Mouse (Mus musculus): ENCODE measurements around the gene Ifit2. TPM values are rescaled to one million over a fixed set of nuclear protein-coding genes. Genes with fewer than 3 reads are reported as not detected.

Gene Ifit2
- polyA plus RNA-seq (2014; fragmentation: Nextera tagmentation; extraction: Ambion mirVana): 12.2 and 12.5 TPM in 2 replicates

GRCm38 (mm10) chr19:34550534-34551223 is at the start of gene Ifit2:
TSS of gene Ifit2 (plus strand) at chr19:34550694.
- peak; percentile 85 for DNase-seq (ENCODE audit: low spot score)
- no peaks in the 10 kb centered on the region for H3K9me3 ChIP-seq (replicated peaks; ENCODE audit: control insufficient read depth, low read length)
- H3K27ac ChIP-seq (replicated peaks; ENCODE audit: low read depth, low read length): no peak within 1 kb of the TSS
- H3K9ac ChIP-seq (replicated peaks; ENCODE audit: low read length): peak within 1 kb of the TSS; percentile 49
- no peaks in the 10 kb centered on the region for H3K36me3 ChIP-seq (replicated peaks; ENCODE audit: control insufficient read depth, insufficient read depth, low read depth, low read length)
- H3K4me2 ChIP-seq (ENCODE audit: low read depth, low read length): peak within 1 kb of the TSS; percentile 51
- H3K27me3 ChIP-seq (ENCODE audit: control insufficient read depth, insufficient read depth, low read length): no peaks in the 10 kb centered on the region
- peak within 1 kb of the TSS; percentile 50 for H3K4me3 ChIP-seq (ENCODE audit: low read depth, low read length)
- under 1% methylated on average over 22 of the region's 22 CpGs for WGBS
- H3K4me1 ChIP-seq (ENCODE audit: control insufficient read depth, insufficient read depth, low read length): no peaks in the 10 kb centered on the region; the same call in 1 of the 2 replicates
- ATAC-seq (replicated peaks; ENCODE audit: insufficient number of reproducible peaks, low FRiP score, low TSS enrichment, low read depth): peak; percentile 93

GRCm38 (mm10) chr19:34500763-34501162 is 49.7 kb upstream of the Ifit2 start:
- no peak overlapping the region for H3K4me3 ChIP-seq (ENCODE audit: low read depth, low read length)
- H3K4me1 ChIP-seq (ENCODE audit: control insufficient read depth, insufficient read depth, low read length): no peaks in the 10 kb centered on the region
- 54% methylated on average over 4 of the region's 4 CpGs for WGBS
- ATAC-seq (replicated peaks; ENCODE audit: insufficient number of reproducible peaks, low FRiP score, low TSS enrichment, low read depth) (no peak), DNase-seq (ENCODE audit: low spot score) (peak; percentile 66)
- H3K4me2 ChIP-seq (ENCODE audit: low read depth, low read length): no peak overlapping the region
- no peak overlapping the region for H3K9ac ChIP-seq (replicated peaks; ENCODE audit: low read length)
- no peak overlapping the region for H3K27ac ChIP-seq (replicated peaks; ENCODE audit: low read depth, low read length)
- no peaks in the 10 kb centered on the region for H3K27me3 ChIP-seq (ENCODE audit: control insufficient read depth, insufficient read depth, low read length)
- no peaks in the 10 kb centered on the region for H3K9me3 ChIP-seq (replicated peaks; ENCODE audit: control insufficient read depth, low read length)
- no peaks in the 10 kb centered on the region for H3K36me3 ChIP-seq (replicated peaks; ENCODE audit: control insufficient read depth, insufficient read depth, low read depth, low read length)

GRCm38 (mm10) chr19:34505161-34505721 is 45.3 kb upstream of the Ifit2 start:
- H3K4me2 ChIP-seq (ENCODE audit: low read depth, low read length): no peak overlapping the region
- H3K9me3 ChIP-seq (replicated peaks; ENCODE audit: control insufficient read depth, low read length): no peaks in the 10 kb centered on the region
- H3K27ac ChIP-seq (replicated peaks; ENCODE audit: low read depth, low read length): no peak overlapping the region
- no peaks in the 10 kb centered on the region for H3K27me3 ChIP-seq (ENCODE audit: control insufficient read depth, insufficient read depth, low read length)
- H3K4me1 ChIP-seq (ENCODE audit: control insufficient read depth, insufficient read depth, low read length): no peaks in the 10 kb centered on the region
- ATAC-seq (replicated peaks; ENCODE audit: insufficient number of reproducible peaks, low FRiP score, low TSS enrichment, low read depth): no peak
- H3K36me3 ChIP-seq (replicated peaks; ENCODE audit: control insufficient read depth, insufficient read depth, low read depth, low read length): no peaks in the 10 kb centered on the region; the same call in 1 of the 2 replicates
- WGBS: 92% methylated on average over 12 of the region's 12 CpGs
- H3K4me3 ChIP-seq (ENCODE audit: low read depth, low read length): no peak overlapping the region
- DNase-seq (ENCODE audit: low spot score): no peak
- no peak overlapping the region for H3K9ac ChIP-seq (replicated peaks; ENCODE audit: low read length)

- Histone ChIP-seq H3K27ac (replicated peaks; ENCODE audit: low read depth, low read length) (no peak overlapping the region), H3K4me2 (ENCODE audit: low read depth, low read length) (no peak overlapping the region), H3K36me3 (replicated peaks; ENCODE audit: control insufficient read depth, insufficient read depth, low read depth, low read length) (no peaks in the 10 kb centered on the region; the same call in 1 of the 2 replicates), H3K4me1 (ENCODE audit: control insufficient read depth, insufficient read depth, low read length) (no peaks in the 10 kb centered on the region), H3K4me3 (ENCODE audit: low read depth, low read length) (no peak overlapping the region), H3K9me3 (replicated peaks; ENCODE audit: control insufficient read depth, low read length) (no peaks in the 10 kb centered on the region), H3K27me3 (ENCODE audit: control insufficient read depth, insufficient read depth, low read length) (no peaks in the 10 kb centered on the region), H3K9ac (replicated peaks; ENCODE audit: low read length) (no peak overlapping the region)
- DNase-seq (ENCODE audit: low spot score) (no peak), ATAC-seq (replicated peaks; ENCODE audit: insufficient number of reproducible peaks, low FRiP score, low TSS enrichment, low read depth) (no peak)
- 86% methylated on average over 5 of the region's 5 CpGs for WGBS
Observed at GRCm38 (mm10) chr19:34510717-34511116, 39.8 kb upstream of the Ifit2 start.

- Histone ChIP-seq H3K4me3 (ENCODE audit: low read depth, low read length) (no peak overlapping the region), H3K36me3 (replicated peaks; ENCODE audit: control insufficient read depth, insufficient read depth, low read depth, low read length) (no peaks in the 10 kb centered on the region; the same call in 1 of the 2 replicates), H3K27ac (replicated peaks; ENCODE audit: low read depth, low read length) (no peak overlapping the region), H3K27me3 (ENCODE audit: control insufficient read depth, insufficient read depth, low read length) (no peaks in the 10 kb centered on the region), H3K4me2 (ENCODE audit: low read depth, low read length) (no peak overlapping the region), H3K9me3 (replicated peaks; ENCODE audit: control insufficient read depth, low read length) (no peaks in the 10 kb centered on the region), H3K9ac (replicated peaks; ENCODE audit: low read length) (no peak overlapping the region), H3K4me1 (ENCODE audit: control insufficient read depth, insufficient read depth, low read length) (no peaks in the 10 kb centered on the region)
- 43% methylated on average over 8 of the region's 8 CpGs for WGBS
- ATAC-seq (replicated peaks; ENCODE audit: insufficient number of reproducible peaks, low FRiP score, low TSS enrichment, low read depth) (no peak), DNase-seq (ENCODE audit: low spot score) (no peak)
Observed at GRCm38 (mm10) chr19:34511528-34511927, 39.0 kb upstream of the Ifit2 start.

- DNase-seq (ENCODE audit: low spot score): no peak
- H3K27me3 ChIP-seq (ENCODE audit: control insufficient read depth, insufficient read depth, low read length): no peaks in the 10 kb centered on the region
- 72% methylated on average over 3 of the region's 3 CpGs for WGBS
Observed at GRCm38 (mm10) chr19:34515681-34516080, 34.8 kb upstream of the Ifit2 start.

GRCm38 (mm10) chr19:34516346-34516745 is 34.1 kb upstream of the Ifit2 start:
- ATAC-seq (replicated peaks; ENCODE audit: insufficient number of reproducible peaks, low FRiP score, low TSS enrichment, low read depth): no peak
- H3K4me3 ChIP-seq (ENCODE audit: low read depth, low read length): no peak overlapping the region
- H3K9me3 ChIP-seq (replicated peaks; ENCODE audit: control insufficient read depth, low read length): no peaks in the 10 kb centered on the region
- no peaks in the 10 kb centered on the region for H3K4me1 ChIP-seq (ENCODE audit: control insufficient read depth, insufficient read depth, low read length)
- H3K27ac ChIP-seq (replicated peaks; ENCODE audit: low read depth, low read length): no peak overlapping the region
- no peak overlapping the region for H3K4me2 ChIP-seq (ENCODE audit: low read depth, low read length)
- 76% methylated on average over 2 of the region's 2 CpGs for WGBS
- no peaks in the 10 kb centered on the region for H3K36me3 ChIP-seq (replicated peaks; ENCODE audit: control insufficient read depth, insufficient read depth, low read depth, low read length)
- no peak for DNase-seq (ENCODE audit: low spot score)
- no peaks in the 10 kb centered on the region for H3K27me3 ChIP-seq (ENCODE audit: control insufficient read depth, insufficient read depth, low read length)
- no peak overlapping the region for H3K9ac ChIP-seq (replicated peaks; ENCODE audit: low read length)

More at GRCm38 (mm10) chr19:34515681-34516080, 34.8 kb upstream of the Ifit2 start:
- Histone ChIP-seq H3K9ac (replicated peaks; ENCODE audit: low read length) (no peak overlapping the region), H3K4me2 (ENCODE audit: low read depth, low read length) (no peak overlapping the region), H3K4me1 (ENCODE audit: control insufficient read depth, insufficient read depth, low read length) (no peaks in the 10 kb centered on the region), H3K27ac (replicated peaks; ENCODE audit: low read depth, low read length) (no peak overlapping the region), H3K36me3 (replicated peaks; ENCODE audit: control insufficient read depth, insufficient read depth, low read depth, low read length) (no peaks in the 10 kb centered on the region), H3K9me3 (replicated peaks; ENCODE audit: control insufficient read depth, low read length) (no peaks in the 10 kb centered on the region), H3K4me3 (ENCODE audit: low read depth, low read length) (no peak overlapping the region)
- ATAC-seq (replicated peaks; ENCODE audit: insufficient number of reproducible peaks, low FRiP score, low TSS enrichment, low read depth): no peak

GRCm38 (mm10) chr19:34517197-34517596 is 33.3 kb upstream of the Ifit2 start:
- Histone ChIP-seq H3K36me3 (replicated peaks; ENCODE audit: control insufficient read depth, insufficient read depth, low read depth, low read length) (no peaks in the 10 kb centered on the region), H3K4me2 (ENCODE audit: low read depth, low read length) (no peak overlapping the region), H3K27ac (replicated peaks; ENCODE audit: low read depth, low read length) (no peak overlapping the region), H3K9ac (replicated peaks; ENCODE audit: low read length) (no peak overlapping the region), H3K9me3 (replicated peaks; ENCODE audit: control insufficient read depth, low read length) (no peaks in the 10 kb centered on the region), H3K4me1 (ENCODE audit: control insufficient read depth, insufficient read depth, low read length) (no peaks in the 10 kb centered on the region), H3K4me3 (ENCODE audit: low read depth, low read length) (no peak overlapping the region), H3K27me3 (ENCODE audit: control insufficient read depth, insufficient read depth, low read length) (no peaks in the 10 kb centered on the region)
- WGBS: 81% methylated on average over 3 of the region's 3 CpGs
- DNase-seq (ENCODE audit: low spot score) (no peak), ATAC-seq (replicated peaks; ENCODE audit: insufficient number of reproducible peaks, low FRiP score, low TSS enrichment, low read depth) (no peak)

All from embryonic facial prominence, embryonic 11.5 days (tissue).